In genomic region chr7:55841445-55841844, GRCm38 (mm10) we compare ENCODE assay signal across 8 mouse cellular contexts. TPM values are rescaled to one million over a fixed set of nuclear protein-coding genes. Genes with fewer than 3 reads are reported as not detected.
A peak's percentile ranks its signal among the peaks of the same experiment; 100 is the strongest.
DNase-seq lines count a peak whose midpoint lies in the region; ATAC-seq and TF ChIP-seq lines count a peak whose summit lies in the region.

Gene Cyfip1, plus strand, starts transcription at chr7:55841745.

- H3K4me3 ChIP-seq in lung, embryonic 16.5 days (ENCODE audit: low read length), result peak within 1 kb of the TSS; percentile 79
- peak within 1 kb of the TSS; percentile 46 for H3K4me3 ChIP-seq in cortical plate, adult 2 months (ENCODE audit: insufficient read depth, low read length)
- H3K4me3 ChIP-seq in heart, embryonic 10.5 days, result peak within 1 kb of the TSS; percentile 96
- peak within 1 kb of the TSS; percentile 95 for H3K4me3 ChIP-seq in midbrain, embryonic 16.5 days (ENCODE audit: low read depth, low read length)

- no peaks in the 10 kb centered on the region for H3K27me3 ChIP-seq in lung, embryonic 16.5 days (ENCODE audit: control insufficient read depth, insufficient read depth, low read depth, low read length)
- no peaks in the 10 kb centered on the region for H3K27me3 ChIP-seq in heart, embryonic 10.5 days (ENCODE audit: insufficient read depth, poor library complexity, severe bottlenecking)
- H3K27me3 ChIP-seq in midbrain, embryonic 16.5 days (ENCODE audit: control insufficient read depth, insufficient read depth, low read depth, low read length), result no peaks in the 10 kb centered on the region

- peaks cover 7% of the 10 kb centered on the region for H3K4me1 ChIP-seq in lung, embryonic 16.5 days (replicated peaks; ENCODE audit: control insufficient read depth, insufficient read depth, low read length)
- peaks cover 2% of the 10 kb centered on the region; the same call in 1 of the 2 replicates for H3K4me1 ChIP-seq in cortical plate, adult 2 months (ENCODE audit: control insufficient read depth, insufficient read depth, low read length)
- H3K4me1 ChIP-seq in heart, embryonic 10.5 days, result peaks cover 12% of the 10 kb centered on the region
- peaks cover 16% of the 10 kb centered on the region for H3K4me1 ChIP-seq in midbrain, embryonic 16.5 days (ENCODE audit: control insufficient read depth, insufficient read depth, low read length)

- H3K36me3 ChIP-seq in lung, embryonic 16.5 days (ENCODE audit: control insufficient read depth, insufficient read depth, low read length), result no peaks in the 10 kb centered on the region
- 0 out of 2 replicates have a peak, but pooled peaks cover under 1% of the 10 kb centered on the region for H3K36me3 ChIP-seq in heart, embryonic 10.5 days
- no peaks in the 10 kb centered on the region for H3K36me3 ChIP-seq in midbrain, embryonic 16.5 days (ENCODE audit: control insufficient read depth, insufficient read depth, low read length)

- H3K4me2 ChIP-seq in lung, embryonic 16.5 days (ENCODE audit: low read depth, low read length), result peak within 1 kb of the TSS; percentile 91
- H3K4me2 ChIP-seq in midbrain, embryonic 16.5 days (ENCODE audit: low read length), result peak within 1 kb of the TSS; percentile 92

- peak; percentile 11; the same call in 1 of the 2 replicates for ATAC-seq in lung, embryonic 16.5 days (ENCODE audit: low read depth)
- ATAC-seq in midbrain, embryonic 16.5 days, result peak; percentile 21; the same call in 1 of the 2 replicates

- DNase-seq in lung, postnatal 25 days (ENCODE audit: low spot score), result no peak
- DNase-seq in heart, embryonic 10.5 days (ENCODE audit: low spot score), result no peak
- no peak for DNase-seq in layer of hippocampus, postnatal 36 days
- no peak for DNase-seq in urinary bladder, postnatal 4 days (ENCODE audit: low spot score in 2 of 2)
- DNase-seq in thymus, postnatal 36 days, result no peak

- H3K9ac ChIP-seq in lung, embryonic 16.5 days (ENCODE audit: low read length), result peak within 1 kb of the TSS; percentile 91
- peak within 1 kb of the TSS; percentile 96 for H3K9ac ChIP-seq in midbrain, embryonic 16.5 days (ENCODE audit: low read depth, low read length)

- peak within 1 kb of the TSS; percentile 96 for H3K27ac ChIP-seq in lung, embryonic 16.5 days (ENCODE audit: low read length)
- peak within 1 kb of the TSS; percentile 96 for H3K27ac ChIP-seq in cortical plate, adult 2 months (ENCODE audit: insufficient read depth, low read length)
- peak within 1 kb of the TSS; percentile 98 for H3K27ac ChIP-seq in heart, embryonic 10.5 days
- peak within 1 kb of the TSS; percentile 95 for H3K27ac ChIP-seq in midbrain, embryonic 16.5 days (ENCODE audit: low read length)

- no peak for TF ChIP-seq POLR2A in cortical plate, adult 2 months (IDR thresholded peaks at IDR 0.05; ENCODE audit: extremely low read depth, insufficient read depth, low read length)

- no peak for TF ChIP-seq CTCF in cortical plate, adult 2 months (IDR thresholded peaks at IDR 0.05; ENCODE audit: extremely low read depth, insufficient read depth, low read length)

- 44% methylated on average over 7 of the region's 7 CpGs for WGBS in lung, embryonic 16.5 days
- WGBS in heart, embryonic 10.5 days, result 50% methylated on average over 7 of the region's 7 CpGs
- 50% methylated on average over 7 of the region's 7 CpGs for WGBS in midbrain, embryonic 16.5 days

- H3K9me3 ChIP-seq in lung, embryonic 16.5 days (ENCODE audit: control insufficient read depth, low read length), result no peaks in the 10 kb centered on the region
- H3K9me3 ChIP-seq in heart, embryonic 10.5 days, result no peaks in the 10 kb centered on the region
- no peaks in the 10 kb centered on the region for H3K9me3 ChIP-seq in midbrain, embryonic 16.5 days (replicated peaks; ENCODE audit: control insufficient read depth, low read length, poor library complexity, severe bottlenecking)

RNA-seq across cellular contexts. Expression of gene Cyfip1, which starts in this region (rescaled TPM):
- 117 and 121 TPM in 2 replicates for polyA plus RNA-seq in lung, embryonic 16.5 days (2015; fragmentation: Nextera tagmentation; extraction: Ambion mirVana)
- 50.4 and 57.2 TPM in 2 replicates for polyA plus RNA-seq in cortical plate, adult 2 months (2012; rRNA removed)
- polyA plus RNA-seq in heart, embryonic 10.5 days (2016; fragmentation: Nextera tagmentation; extraction: Ambion mirVana), result 63.7 and 68.4 TPM in 2 replicates
- 100 to 1,000 TPM; 107 to 121 TPM for total RNA-seq in layer of hippocampus, postnatal 36 days (2021)
- 43.1 and 44.1 TPM in 2 replicates for polyA plus RNA-seq in midbrain, embryonic 16.5 days (2015; fragmentation: Nextera tagmentation; extraction: Ambion mirVana)

Comparison
In these comparisons a context has a peak if more than half of its experiments do, and no peak if none do; other contexts are left out.
1. H3K4me3 ChIP-seq: peak in every context shown above with its lines; median percentile 96 in heart, embryonic 10.5 days; 95 in midbrain, embryonic 16.5 days; 79 in lung, embryonic 16.5 days; 46 in cortical plate, adult 2 months.